Mouse (Mus musculus) large intestine, adult 2 months (tissue): ENCODE results near the gene Ggt5. TPM values are rescaled to one million over a fixed set of nuclear protein-coding genes. Genes with fewer than 3 reads are reported as not detected.

ENCODE experiments used
- DNase-seq: peaks from one replicate; pipeline ENCODE4 v3.0.0-alpha.2; 2012; ENCODE audit warnings: low read depth, low spot score
- WGBS: fragments of 180-500 bp; shearing (Covaris S2); methylation state at CpG from one replicate; pipeline ENCODE4 v1.1.7; 2018; 5-methylcytosine and 5-hydroxymethylcytosine counted together
- polyA plus RNA-seq: library from polyadenylated mRNA; depleted of rRNA; stranded (reverse); fragments of >200 nt; gene quantifications from 2 replicates; pipeline ENCODE4 v1.2.3, GENCODE M21; 2012; rRNA removed

Gene Ggt5
- polyA plus RNA-seq, 1 experiment = 16.0 TPM

- no peak for DNase-seq
- 94% methylated on average over 6 of the region's 6 CpGs for WGBS
Observed at GRCm38 (mm10) chr10:75646406-75646805, 57.3 kb downstream of the Ggt5 start.

- no peak for DNase-seq
- 76% methylated on average over 3 of the region's 3 CpGs for WGBS
Observed at GRCm38 (mm10) chr10:75647362-75647761, 58.2 kb downstream of the Ggt5 start.

GRCm38 (mm10) chr10:75648091-75648490 is 59.0 kb downstream of the Ggt5 start:
- WGBS = 90% methylated on average over 6 of the region's 6 CpGs

GRCm38 (mm10) chr10:75649001-75649400 is 59.9 kb downstream of the Ggt5 start:
- WGBS = 56% methylated on average over 7 of the region's 7 CpGs
- no peak for DNase-seq

More at GRCm38 (mm10) chr10:75648091-75648490, 59.0 kb downstream of the Ggt5 start:
- DNase-seq = no peak

GRCm38 (mm10) chr10:75649406-75649995 is 60.4 kb downstream of the Ggt5 start:
- 90% methylated on average over 4 of the region's 4 CpGs for WGBS
- DNase-seq = no peak

GRCm38 (mm10) chr10:75650306-75650902 is 61.3 kb downstream of the Ggt5 start:
- WGBS = 88% methylated on average over 6 of the region's 6 CpGs

GRCm38 (mm10) chr10:75651381-75652068 is 62.4 kb downstream of the Ggt5 start:
- no peak for DNase-seq
- 94% methylated on average over 16 of the region's 16 CpGs for WGBS

More at GRCm38 (mm10) chr10:75650306-75650902, 61.3 kb downstream of the Ggt5 start:
- no peak for DNase-seq

GRCm38 (mm10) chr10:75654053-75654452 is 64.9 kb downstream of the Ggt5 start:
- 85% methylated on average over 4 of the region's 4 CpGs for WGBS
- no peak for DNase-seq

- no peak for DNase-seq
- WGBS = 93% methylated on average over 5 of the region's 5 CpGs
Observed at GRCm38 (mm10) chr10:75657165-75657564, 68.0 kb downstream of the Ggt5 start.

- 98% methylated on average over 7 of the region's 7 CpGs for WGBS
Observed at GRCm38 (mm10) chr10:75657772-75658171, 68.6 kb downstream of the Ggt5 start.

GRCm38 (mm10) chr10:75661381-75661780 is 72.2 kb downstream of the Ggt5 start:
- no peak for DNase-seq
- 80% methylated on average over 6 of the region's 6 CpGs for WGBS

More at GRCm38 (mm10) chr10:75657772-75658171, 68.6 kb downstream of the Ggt5 start:
- no peak for DNase-seq

- WGBS = 70% methylated on average over 3 of the region's 3 CpGs
- DNase-seq = no peak
Observed at GRCm38 (mm10) chr10:75661876-75662275, 72.7 kb downstream of the Ggt5 start.

GRCm38 (mm10) chr10:75662575-75662974 is 73.4 kb downstream of the Ggt5 start:
- DNase-seq = no peak
- 84% methylated on average over 4 of the region's 4 CpGs for WGBS

- WGBS = 87% methylated on average over 6 of the region's 6 CpGs
- DNase-seq = no peak
Observed at GRCm38 (mm10) chr10:75664673-75665270, 75.6 kb downstream of the Ggt5 start.

- 56% methylated on average over 4 of the region's 4 CpGs for WGBS
- no peak for DNase-seq
Observed at GRCm38 (mm10) chr10:75666451-75667030, 77.4 kb downstream of the Ggt5 start.

Other genes starting within 250 kb of the Ggt5 start
- gene Upb1, start 188.2 kb upstream of the Ggt5 start, polyA plus RNA-seq = 1.1 and 1.3 TPM in 2 replicates
- gene Snrpd3, start 71.8 kb upstream of the Ggt5 start, polyA plus RNA-seq = 30.6 and 44.8 TPM in 2 replicates
- gene Gucd1, start 71.4 kb upstream of the Ggt5 start, polyA plus RNA-seq = 95.7 and 159 TPM in 2 replicates
- gene Lrrc75b, start 29.0 kb upstream of the Ggt5 start, polyA plus RNA-seq = 1.0 TPM in 2 replicates
- gene Ggt1, start 27.7 kb upstream of the Ggt5 start, polyA plus RNA-seq = 370 and 634 TPM in 2 replicates
- gene Susd2, start 54.7 kb downstream of the Ggt5 start, polyA plus RNA-seq = 42.9 and 124 TPM in 2 replicates
- gene Cabin1, start 175.0 kb downstream of the Ggt5 start, polyA plus RNA-seq = 20.3 and 36.0 TPM in 2 replicates
- gene Ddt, start 184.1 kb downstream of the Ggt5 start, polyA plus RNA-seq = 81.4 and 104 TPM in 2 replicates
- gene Gm20441, start 191.6 kb downstream of the Ggt5 start, polyA plus RNA-seq = 0.48 and 0.58 TPM in 2 replicates
- 48.6 and 59.5 TPM in 2 replicates for gene Gstt3, start 192.1 kb downstream of the Ggt5 start, polyA plus RNA-seq
- gene Gstt1, start 209.2 kb downstream of the Ggt5 start, polyA plus RNA-seq = 44.8 and 68.1 TPM in 2 replicates
- not detected in 2 replicates for gene Gstt4, start 233.2 kb downstream of the Ggt5 start, polyA plus RNA-seq
- gene Gstt2, start 248.1 kb downstream of the Ggt5 start, polyA plus RNA-seq = 115 and 146 TPM in 2 replicates